Mouse (Mus musculus) cerebellum, adult 9-10 months (tissue): ENCODE data around the gene Atp6v0b.
A peak's percentile ranks its signal among the peaks of the same experiment; 100 is the strongest.

ENCODE experiments used
- DNase-seq: peaks from one replicate; pipeline ENCODE4 v3.0.0; 2022

Atp6v0b gene

DNA sequence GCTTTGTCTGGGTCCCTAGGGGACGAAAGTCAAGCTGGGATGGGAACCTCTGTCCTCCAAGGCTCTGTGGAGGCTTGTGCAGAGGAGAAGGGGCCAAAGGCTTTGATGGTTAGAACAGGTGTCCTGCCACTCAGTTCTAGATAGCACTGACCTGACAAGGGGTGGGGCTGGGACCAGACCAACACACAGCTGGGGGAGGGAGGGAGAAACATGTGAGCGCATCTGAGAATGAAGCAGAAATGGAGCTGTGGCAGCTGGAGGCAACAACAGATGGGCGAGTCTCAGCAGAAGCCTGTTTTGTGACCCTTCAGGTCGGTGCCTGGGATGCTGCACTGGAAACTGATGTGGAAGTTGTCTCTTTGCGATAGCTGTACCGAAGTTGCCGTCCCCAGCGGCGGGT, 17.8 kb downstream of the Atp6v0b start:
- no peak for DNase-seq

DNA sequence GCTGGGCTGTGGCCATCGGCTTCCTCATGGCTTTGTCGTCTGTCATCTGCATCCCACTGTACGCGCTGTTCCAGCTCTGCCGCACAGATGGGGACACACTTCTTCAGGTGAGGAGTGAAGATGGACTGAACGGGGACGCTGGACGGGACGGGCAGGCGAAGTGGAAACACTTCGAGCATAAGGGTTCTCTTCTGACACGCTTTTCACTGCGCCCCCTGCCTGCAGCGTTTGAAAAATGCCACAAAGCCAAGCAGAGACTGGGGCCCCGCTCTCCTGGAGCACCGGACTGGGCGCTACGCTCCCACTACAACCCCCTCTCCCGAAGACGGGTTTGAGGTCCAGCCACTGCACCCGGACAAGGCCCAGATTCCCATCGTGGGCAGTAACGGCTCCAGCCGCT, 19.3 kb downstream of the Atp6v0b start:
- peak; percentile 47 for DNase-seq

DNA sequence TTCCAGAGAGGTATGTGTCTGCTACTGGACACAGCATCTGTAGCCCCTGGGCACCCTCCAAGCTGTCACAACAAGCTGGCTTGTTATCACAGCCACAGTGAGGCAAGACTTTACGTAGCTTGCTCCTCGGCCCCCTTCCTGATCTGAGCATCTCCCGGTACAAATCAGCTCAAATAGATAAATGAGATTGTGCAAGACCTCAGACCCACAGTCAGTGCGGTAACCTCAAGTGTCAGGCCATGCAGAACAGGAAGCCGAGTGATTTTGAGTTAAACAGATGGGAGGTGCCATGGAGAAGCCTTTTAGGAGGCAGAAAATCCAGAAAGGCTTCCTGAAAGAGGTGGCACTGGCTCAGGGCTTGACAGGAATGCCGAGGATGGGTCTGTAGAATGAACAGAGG, 20.1 kb downstream of the Atp6v0b start:
- no peak for DNase-seq

DNA sequence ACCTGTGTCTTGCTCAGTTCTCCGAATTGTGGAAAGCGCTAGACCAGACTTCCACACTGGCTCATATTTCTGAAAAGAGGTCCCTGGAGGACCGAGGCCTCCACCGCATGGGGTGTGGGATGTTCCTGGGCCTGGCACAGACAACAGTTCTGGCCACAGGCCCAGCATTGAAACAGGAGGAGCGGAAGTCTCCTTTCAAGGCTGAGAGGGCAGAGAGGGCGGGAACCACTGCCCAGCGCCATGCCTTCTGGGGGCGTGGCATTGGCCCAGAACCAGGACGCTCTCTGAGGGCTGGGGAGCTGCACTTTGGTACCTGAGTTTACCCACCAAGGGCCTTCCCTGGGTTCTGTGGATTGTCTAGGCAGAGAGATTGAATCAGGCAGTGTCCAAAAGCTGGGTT, 21.1 kb downstream of the Atp6v0b start:
- DNase-seq: no peak

DNA sequence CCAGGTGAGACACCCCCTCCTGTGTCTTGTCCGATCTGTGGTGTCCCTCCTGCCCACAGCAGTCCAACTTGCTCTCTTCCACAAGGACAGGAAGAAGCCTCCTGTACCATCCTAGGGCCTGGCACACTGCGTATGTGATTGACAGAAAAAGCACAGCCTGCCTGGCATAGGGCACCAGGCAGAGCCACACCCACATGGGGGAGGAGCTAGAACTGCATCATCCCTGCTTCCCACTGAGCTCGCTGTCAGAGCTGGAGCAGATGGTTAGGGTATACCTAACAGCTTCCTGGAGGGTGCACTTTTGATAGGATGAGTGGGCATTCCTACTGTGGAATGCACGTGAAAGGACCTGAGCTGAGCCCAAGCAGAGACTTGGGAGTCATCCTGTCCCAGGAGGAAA, 24.3 kb downstream of the Atp6v0b start:
- DNase-seq: no peak

DNA sequence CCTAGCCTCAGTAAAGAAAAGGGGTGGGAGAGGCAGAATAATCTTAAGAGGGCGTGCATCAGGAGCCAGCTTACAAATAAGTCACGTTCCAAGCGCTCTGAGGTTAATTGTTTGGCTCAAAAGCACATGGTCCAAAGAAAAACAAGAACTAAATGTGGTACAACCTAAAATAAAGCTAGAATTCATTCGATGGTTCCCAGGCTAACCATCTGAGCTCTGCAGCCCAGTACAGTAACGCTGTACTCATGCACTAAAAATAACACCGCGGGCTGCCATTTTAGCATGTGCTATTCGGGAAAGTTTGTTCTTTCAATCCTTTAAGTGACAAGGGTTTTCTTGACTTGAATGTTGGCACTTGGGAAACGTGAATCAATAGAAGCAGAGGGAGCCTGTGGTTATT, 26.6 kb downstream of the Atp6v0b start:
- no peak for DNase-seq

DNA sequence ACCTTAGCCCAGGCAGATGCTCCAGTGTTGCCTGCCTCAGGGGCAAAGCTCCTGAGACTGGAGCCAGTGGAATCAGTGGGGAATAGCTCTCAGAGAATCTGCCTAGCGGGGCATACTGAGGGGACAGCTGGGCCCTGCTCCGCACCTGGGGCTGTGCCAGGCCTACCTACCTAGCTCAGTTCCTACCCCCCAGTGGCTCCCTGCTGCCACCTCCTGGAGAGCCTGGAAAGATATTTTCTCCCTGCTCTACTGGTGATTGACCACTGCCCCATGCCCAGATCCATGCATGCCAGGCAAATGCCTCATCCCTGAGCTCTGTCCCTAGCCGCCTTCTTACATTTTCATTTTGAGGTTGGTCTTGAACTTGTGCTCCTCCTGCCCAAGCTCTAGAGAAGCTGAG, 28.3 kb downstream of the Atp6v0b start:
- peak; percentile 55 for DNase-seq

DNA sequence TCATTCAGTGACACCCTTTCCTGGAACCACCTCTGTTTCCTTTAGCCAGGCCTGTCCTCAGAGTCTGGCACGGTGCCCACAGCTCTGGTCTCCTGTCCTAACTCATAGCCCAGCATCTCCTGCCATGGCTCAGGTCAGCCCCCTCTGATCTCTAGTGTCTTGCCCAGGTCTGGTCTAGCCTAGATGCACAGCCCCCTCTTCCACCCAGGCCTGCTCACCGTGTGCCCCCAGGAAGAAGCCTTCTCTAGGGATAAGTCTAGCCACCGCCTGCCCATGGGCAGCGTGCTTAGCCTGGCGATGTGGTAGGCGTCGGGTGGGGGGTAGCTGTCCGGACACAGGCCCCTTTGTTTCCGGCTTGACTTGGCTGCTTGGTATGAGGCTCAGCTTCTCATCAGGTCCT, 32.0 kb downstream of the Atp6v0b start:
- peak; percentile 39 for DNase-seq

DNA sequence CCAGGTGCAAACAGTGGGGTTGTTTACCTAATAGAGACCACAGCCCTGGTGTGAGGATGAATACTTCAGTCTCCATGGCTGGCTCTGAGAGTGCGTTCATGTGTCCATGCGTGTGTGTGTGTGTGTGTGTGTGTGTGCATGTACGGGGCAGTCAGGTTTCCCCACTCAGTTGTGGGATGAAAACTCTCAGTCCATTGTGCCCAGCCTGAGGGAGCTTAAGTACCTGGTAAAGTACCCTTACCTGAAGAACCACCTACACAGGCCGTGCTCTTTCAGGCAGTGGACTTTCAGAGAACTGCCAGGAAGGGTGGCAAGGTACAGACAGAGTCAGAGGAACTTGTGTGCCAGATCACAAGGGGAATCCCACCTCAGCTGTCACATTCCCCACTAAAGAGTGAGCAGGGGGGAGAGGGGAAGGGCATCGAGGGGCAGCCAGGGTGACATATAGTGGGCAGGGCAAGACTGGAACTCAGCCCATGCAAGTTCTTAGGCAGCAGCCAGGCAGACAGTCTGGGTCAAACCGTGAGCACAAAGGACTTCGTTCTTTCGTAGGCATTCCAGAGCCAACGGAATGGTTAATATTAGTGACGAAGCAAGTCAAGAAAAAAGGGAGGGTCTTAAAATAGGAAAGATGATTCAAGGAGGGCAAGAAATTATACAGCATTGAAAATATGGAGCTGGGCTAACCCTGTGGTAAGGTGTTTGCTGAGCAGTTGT, 34.8 kb downstream of the Atp6v0b start:
- no peak for DNase-seq

DNA sequence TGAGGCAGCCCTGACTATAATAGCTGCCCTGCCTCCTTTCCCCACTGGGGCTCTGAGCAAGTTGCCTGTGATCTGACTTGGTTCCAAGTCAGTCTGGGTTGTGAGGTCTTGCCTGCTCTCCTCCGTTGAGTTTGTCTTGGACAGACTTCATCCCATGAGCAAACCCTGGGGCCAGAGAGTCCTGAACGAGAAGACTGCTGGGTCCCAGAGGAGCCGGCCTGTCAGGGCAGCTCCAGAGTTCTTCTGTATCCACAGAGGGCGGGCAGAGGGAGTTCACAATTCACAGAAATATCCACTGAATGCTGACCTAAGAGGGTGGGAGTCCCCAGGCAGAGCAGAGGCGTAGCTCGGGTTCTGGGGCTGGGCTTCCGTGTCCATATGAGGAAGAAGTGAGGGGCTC, 36.3 kb downstream of the Atp6v0b start:
- no peak for DNase-seq

DNA sequence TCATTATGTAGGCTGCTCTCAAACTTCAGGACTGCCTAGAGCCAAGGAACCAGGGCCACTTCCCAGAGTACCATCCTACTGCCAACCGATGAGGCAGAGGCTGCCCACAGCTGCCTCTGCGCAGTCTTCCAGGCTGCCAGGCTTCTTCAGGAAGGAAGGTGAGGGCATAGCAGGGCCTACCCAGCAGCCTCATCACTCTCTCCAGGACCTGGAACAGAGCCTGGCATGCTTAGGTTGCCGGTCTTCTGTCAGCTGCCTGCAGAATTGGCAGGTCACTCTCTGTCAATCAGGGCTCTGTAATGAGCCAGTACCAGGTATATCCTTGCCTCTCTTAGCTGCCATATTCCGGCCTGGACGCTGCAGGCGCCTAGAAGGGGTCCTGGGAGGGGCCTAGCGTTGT, 37.0 kb downstream of the Atp6v0b start:
- DNase-seq: no peak

DNA sequence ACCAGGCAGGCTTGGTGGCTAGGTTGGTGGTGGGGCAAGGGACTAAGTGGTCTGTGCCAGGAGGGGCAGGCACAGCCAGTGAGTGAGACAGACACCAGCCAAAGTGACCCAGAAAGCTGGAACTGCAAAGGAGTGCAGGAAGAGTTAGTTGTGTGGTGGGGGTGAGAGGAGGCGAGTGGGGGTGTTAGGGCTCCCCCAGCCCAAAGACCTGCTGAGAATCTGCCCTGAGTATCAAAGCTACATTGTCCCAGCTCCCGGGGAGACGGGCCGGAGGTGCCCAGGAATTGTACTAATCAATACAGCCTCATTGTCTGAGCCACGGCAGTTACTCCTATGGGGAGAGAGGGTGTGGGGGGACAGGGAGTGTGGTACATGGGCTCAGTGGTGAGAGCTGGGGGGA, 37.6 kb downstream of the Atp6v0b start:
- no peak for DNase-seq

DNA sequence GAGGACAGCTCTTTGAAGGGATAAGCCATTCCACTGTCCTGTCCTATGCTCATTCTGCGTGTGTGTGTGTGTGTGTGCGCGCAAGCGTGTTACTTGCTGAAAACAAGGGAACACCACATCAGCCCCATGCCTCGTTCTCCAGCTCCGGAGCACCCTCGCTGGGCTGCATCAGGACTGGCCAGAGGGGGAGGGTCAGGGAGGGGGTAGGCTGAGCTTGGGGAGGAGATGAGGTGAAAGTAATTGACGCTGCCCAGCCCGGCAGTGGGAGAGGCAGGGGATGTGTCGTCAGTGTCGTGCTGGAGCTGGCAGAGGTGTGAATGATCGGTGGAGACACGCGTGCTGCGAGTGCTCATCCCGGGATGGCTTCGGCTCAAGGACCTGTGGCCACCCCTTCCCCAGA, 38.1 kb downstream of the Atp6v0b start:
- no peak for DNase-seq

DNA sequence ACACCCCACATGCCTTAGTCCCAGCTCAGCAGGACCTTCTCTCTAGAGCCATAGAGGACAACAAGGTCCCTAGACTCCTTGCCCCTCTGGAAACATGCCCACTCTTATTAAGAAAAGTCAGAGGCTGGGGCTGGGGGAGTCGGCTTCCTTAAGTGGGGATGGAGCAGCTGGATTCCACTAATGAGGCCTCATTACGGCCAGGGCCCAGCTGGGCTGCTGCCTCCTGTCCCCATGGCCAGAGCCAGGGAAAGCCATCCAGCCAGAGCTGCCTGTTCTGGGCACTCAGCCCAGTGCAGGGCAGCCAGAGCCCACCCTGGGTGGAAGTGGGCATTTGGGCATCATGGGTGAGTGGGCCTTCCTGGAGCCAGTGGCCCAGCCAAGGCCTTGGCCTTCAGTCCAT, 40.1 kb downstream of the Atp6v0b start:
- DNase-seq: no peak

DNA sequence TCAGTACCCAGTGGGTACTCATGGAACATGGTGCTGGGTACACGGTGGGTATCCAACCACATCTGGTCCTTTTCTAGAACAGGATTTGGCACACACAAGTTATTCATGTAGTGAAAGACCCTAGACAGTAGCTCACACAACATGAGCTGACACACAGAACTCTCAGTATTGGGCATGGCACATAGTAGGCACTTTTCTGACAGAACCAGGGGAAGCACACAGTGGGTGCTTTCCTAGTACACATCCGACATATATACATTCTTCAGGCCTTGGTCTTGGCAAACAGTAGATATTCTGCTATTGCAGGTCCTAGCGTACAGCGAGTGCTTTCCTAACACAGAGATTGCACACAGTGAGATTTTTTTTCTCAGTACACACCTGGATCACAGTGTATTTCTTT, 40.9 kb downstream of the Atp6v0b start:
- no peak for DNase-seq

DNA sequence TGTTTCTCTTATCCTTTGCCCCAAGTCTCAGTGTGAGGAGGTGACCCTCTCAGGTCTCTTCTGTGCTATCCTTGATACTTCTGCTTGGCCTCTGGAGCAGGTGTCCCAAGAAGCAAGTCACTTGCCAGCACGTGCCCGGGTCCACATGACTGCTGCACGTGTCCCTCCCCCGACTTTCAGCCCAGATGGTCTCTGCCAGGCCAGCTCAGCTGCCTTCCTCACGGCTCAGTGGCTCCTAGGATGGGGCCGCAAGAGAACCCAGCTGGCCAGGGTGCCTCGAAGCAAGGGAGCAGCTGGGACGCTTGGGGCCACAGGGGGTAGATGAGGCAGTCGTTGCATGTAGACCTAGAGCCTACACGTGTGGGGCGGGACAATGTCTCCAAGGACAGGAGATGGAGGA, 41.8 kb downstream of the Atp6v0b start:
- DNase-seq: no peak

DNA sequence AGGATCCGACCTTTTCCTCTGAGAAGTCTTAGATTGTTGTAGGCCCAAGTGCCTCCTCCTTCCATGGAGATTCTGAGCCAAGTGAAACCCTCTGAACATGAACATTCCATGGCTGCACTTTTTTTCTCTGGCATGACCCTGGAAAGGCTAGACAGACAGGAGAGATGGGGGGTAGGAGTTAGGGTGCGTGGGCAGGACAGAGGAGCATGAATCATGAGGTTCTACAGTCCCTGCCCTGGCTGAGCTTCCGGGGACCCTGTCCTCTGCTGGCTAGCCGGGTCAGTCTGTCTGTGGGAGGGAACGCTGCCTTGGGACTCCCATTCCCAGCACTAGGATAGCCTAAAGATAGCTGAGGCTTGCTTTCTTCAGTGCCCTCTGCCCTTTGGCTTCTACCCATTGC, 42.7 kb downstream of the Atp6v0b start:
- no peak for DNase-seq

DNA sequence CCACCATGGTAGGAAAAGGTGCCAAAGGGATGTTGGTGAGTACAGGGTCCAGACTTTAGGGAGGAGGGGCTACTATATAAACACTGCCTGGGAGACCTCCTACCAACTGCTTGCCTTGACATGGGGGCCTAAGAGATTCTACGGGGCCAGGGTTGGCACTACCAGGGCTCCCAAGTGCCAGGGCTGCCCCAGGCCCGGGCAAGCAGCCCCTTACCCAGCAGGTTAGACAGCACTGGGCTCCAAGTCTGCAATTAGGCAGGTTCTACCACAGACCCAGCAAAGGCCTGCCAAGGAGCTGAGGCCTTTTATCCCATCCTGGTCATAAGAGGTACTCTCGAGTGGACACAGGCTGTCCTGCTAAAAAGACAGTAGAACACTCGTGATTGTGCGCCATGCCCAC, 44.0 kb downstream of the Atp6v0b start:
- no peak for DNase-seq

DNA sequence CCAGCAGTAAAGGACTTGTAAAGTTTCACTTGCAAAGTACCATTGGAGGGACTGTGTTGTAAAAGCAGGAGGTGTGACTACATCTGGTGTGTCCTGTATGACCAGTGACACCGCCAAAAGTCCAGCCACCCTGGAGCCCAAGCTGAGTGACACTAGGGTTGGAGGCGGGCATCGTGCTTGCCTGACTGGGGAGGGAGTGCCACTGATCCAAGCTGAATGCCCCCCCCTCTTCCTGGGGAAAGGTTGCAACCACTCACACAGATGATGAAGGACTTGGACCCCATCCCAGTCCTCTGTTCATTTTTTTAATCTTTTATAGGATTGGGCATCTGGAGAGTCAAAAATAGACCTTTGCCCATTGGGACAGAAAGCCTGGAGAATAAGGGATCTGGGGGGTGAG, 45.6 kb downstream of the Atp6v0b start:
- no peak for DNase-seq

DNA sequence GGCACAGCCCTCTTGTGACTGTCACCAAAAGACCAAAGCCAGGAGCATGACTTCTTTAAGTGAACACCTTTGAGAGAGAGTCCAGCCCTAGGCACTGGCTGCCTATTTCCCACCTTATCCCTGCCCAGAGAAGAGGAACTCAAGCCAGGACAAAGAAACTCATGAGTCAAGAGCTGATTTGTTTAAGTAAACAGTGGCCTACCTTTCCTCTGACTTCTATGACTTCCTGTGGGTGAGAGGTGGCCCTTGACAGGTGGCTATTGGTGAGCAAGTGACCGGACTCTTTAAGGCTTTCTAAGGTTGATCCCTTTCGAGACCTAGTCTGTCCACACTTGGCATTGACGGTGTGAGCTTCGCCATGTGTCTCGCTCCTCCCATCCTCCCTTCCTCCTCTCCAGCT, 46.3 kb downstream of the Atp6v0b start:
- DNase-seq: no peak

DNA sequence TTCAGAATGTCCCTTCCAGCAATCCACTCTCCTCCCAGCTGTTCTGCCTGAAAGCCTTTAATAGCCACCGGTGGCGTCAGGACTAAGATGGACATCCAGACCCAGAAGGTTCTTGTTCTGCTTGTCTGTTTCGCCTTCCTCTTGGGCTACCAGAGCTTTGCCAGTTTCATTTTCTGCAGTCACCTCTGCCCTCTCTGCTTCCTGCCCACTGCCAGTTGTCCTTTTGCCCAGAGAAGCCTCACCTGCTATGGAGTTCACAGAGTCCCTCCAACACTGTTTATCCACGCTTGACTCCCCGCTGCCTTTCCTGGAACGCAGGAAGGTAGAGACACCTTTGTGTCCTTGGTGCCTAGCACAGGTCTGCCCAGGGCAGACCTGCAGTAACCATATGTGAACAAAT, 47.8 kb downstream of the Atp6v0b start:
- DNase-seq: no peak

DNA sequence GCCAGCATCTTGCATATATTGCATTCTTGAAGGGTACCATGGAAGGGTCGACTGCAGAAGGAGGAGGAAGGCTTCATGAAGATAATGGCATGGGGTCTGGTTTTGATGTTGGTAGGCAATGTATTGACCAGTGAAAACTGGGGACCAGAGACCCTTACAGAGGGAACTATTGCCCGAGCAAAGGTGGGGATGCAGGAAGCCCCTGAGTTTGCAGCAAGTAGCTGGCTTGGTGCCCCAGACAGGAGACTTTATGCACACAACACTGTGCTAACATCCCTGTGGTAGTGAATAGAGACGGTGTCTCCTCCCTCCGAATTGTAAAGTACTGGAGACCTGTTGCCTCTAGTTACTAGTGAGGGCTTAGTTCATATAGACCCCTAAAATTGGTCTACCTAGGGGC, 49.9 kb downstream of the Atp6v0b start:
- peak; percentile 49 for DNase-seq

DNA sequence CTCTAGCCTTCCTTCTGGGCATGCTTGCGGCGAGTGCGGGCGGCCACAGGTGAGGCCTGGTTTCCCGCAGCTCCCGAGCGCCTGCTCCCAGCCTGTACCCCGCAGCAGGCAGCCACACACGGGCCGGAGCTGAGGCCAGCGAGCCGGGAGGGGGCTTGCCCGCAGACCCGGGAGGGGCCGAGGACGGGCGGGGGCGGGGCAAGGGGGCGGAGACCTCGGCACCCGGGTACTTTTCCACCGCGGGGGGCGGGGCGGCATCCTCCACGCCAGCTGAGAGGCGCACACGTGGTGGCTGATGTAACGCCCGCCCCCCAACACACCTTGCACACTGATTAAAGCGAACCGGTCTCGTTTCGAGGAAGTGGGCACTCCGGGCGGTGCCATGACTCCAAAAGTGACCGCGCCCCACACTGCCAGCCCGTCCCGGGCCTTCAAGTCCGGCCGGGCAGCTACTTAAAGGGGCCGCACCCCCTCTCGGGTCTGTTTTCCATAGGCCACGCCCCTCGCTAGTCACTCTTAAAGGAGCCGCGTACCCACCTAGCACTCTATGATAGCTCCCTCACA, 50.8 kb downstream of the Atp6v0b start:
- DNase-seq: peak; percentile 92

DNA sequence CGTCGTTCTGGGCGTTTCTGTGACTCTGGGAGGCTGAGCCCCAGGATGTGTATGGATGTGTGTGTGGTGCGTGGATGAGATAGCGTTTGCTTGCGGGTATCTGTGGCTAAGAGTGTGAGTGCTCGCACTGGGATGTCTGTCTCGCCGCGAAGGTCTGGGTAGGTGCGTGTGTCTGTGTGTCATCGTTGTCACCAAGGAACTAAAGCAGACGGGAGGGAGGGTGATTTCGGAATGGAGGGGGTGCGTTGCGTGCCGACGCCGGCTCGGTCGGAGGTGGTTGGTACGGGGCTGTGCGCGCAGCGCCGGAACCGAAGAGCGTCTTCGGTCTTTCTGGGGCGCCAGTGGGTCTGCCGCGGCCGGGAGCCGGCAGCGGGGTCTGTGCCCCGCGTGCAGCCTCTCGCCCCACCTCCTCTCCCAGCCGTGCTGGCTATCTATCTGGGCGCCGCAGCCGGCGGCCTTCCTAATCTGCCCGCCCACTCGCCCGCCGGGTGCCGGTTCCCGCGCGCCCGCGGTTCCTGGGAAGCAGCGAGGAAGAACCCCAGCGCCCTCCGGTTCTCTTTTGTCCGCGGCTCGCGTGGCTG, 51.5 kb downstream of the Atp6v0b start:
- DNase-seq: peak; percentile 55
